Mouse (Mus musculus) fat pad, adult 2 months (tissue): ENCODE data around the gene Ripor2.

Source experiments
- DNase-seq: peaks from one replicate; pipeline ENCODE4 v3.0.0-alpha.2; 2011; ENCODE audit warnings: low read depth, low spot score; ENCODE audit errors: extremely low read depth

Gene Ripor2

GRCm38 (mm10) chr13:24645146-24645545, 63.2 kb downstream of the Ripor2 start:
- no peak for DNase-seq

- DNase-seq, result no peak
Measured at GRCm38 (mm10) chr13:24646324-24646723, 64.3 kb downstream of the Ripor2 start.

GRCm38 (mm10) chr13:24647444-24647843, 65.5 kb downstream of the Ripor2 start:
- DNase-seq, result no peak

- DNase-seq, result no peak
Measured at GRCm38 (mm10) chr13:24648027-24648426, 66.0 kb downstream of the Ripor2 start.

- no peak for DNase-seq
Measured at GRCm38 (mm10) chr13:24648668-24649067, 66.7 kb downstream of the Ripor2 start.

GRCm38 (mm10) chr13:24649099-24649498, 67.1 kb downstream of the Ripor2 start:
- no peak for DNase-seq

- no peak for DNase-seq
Measured at GRCm38 (mm10) chr13:24651018-24651417, 69.0 kb downstream of the Ripor2 start.

GRCm38 (mm10) chr13:24654919-24655635, 73.1 kb downstream of the Ripor2 start:
- no peak for DNase-seq

- no peak for DNase-seq
Measured at GRCm38 (mm10) chr13:24656719-24657497, 74.9 kb downstream of the Ripor2 start.

- no peak for DNase-seq
Measured at GRCm38 (mm10) chr13:24666763-24667162, 84.8 kb downstream of the Ripor2 start.

GRCm38 (mm10) chr13:24668556-24668955, 86.6 kb downstream of the Ripor2 start:
- no peak for DNase-seq

- DNase-seq, result no peak
Measured at GRCm38 (mm10) chr13:24670676-24671075, 88.7 kb downstream of the Ripor2 start.

- no peak for DNase-seq
Measured at GRCm38 (mm10) chr13:24679027-24679680, 97.2 kb downstream of the Ripor2 start.

GRCm38 (mm10) chr13:24680951-24681350, 99.0 kb downstream of the Ripor2 start:
- DNase-seq, result no peak

GRCm38 (mm10) chr13:24682346-24682745, 100.4 kb downstream of the Ripor2 start:
- no peak for DNase-seq

GRCm38 (mm10) chr13:24684503-24684902, 102.5 kb downstream of the Ripor2 start:
- no peak for DNase-seq

- DNase-seq, result no peak
Measured at GRCm38 (mm10) chr13:24685846-24686245, 103.9 kb downstream of the Ripor2 start.

GRCm38 (mm10) chr13:24686705-24687665, 105.0 kb downstream of the Ripor2 start:
- no peak for DNase-seq

GRCm38 (mm10) chr13:24693312-24693711, 111.3 kb downstream of the Ripor2 start:
- no peak for DNase-seq

- DNase-seq, result no peak
Measured at GRCm38 (mm10) chr13:24698746-24699145, 116.8 kb downstream of the Ripor2 start.

GRCm38 (mm10) chr13:24702128-24702527, 120.1 kb downstream of the Ripor2 start:
- no peak for DNase-seq
